Mouse (Mus musculus): ENCODE data around the gene Hdac8. TPM values are rescaled to one million over a fixed set of nuclear protein-coding genes. Genes with fewer than 3 reads are reported as not detected.
A peak's percentile ranks its signal among the peaks of the same experiment; 100 is the strongest.

Gene Hdac8
- total RNA-seq (2014; rRNA removed): 12.7 and 13.5 TPM in 2 replicates
- polyA plus RNA-seq (2015; fragmentation: Nextera tagmentation; extraction: Ambion mirVana): 7.9 and 8.4 TPM in 2 replicates

DNA sequence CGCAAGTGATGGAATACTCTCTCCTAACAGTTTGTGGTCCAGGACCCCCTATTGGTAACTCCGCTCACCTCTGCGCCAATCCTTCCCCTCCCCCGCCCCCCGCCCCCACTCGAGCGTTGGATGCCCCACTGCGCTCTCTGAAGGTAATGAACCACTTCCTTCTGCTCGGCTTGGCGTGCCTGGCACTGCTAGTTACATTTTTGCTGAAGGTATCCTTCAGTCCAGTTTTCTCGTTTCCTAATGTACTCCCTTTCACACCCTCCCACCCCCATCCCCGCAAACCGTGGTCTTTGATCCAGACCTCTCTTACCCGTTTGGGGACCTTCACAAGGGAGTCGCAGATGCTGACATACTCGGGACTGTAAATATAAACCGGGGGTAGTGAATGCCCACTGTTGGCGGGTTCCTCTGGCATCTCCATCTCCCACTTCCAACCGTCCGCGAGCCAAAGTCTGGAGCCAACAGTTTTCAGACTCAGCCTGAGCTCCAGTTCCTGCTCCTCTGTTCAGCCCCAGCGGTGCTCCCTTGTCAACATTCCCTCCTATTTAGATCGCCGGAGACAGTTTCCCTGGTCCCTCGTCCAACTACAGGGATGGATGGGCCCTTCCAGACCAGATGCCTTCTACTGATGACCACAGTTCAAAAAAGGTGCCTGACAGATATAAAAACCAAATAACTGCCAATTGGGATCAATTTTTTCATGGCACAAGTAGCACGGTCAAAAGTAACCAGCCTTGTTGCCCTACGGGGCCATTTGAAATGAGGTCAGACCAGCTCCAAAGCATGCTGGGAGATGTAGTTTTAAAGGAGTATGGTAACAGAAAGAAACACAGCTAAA is at the start of gene Hdac8:
Hdac8 (minus strand) TSS at position 716 of the 838 bp plus-strand sequence.
- Histone ChIP-seq H3K36me3 (ENCODE audit: insufficient read depth) (no peaks in the 10 kb centered on the region), H3K4me1 (ENCODE audit: insufficient read depth) (no peaks in the 10 kb centered on the region), H3K27ac (ENCODE audit: low read depth, low read length) (0 out of 2 replicates have a peak within 1 kb of the TSS, but pooled peaks have one; percentile 10), H3K9me3 (ENCODE audit: low read length) (no peaks in the 10 kb centered on the region), H3K4me3 (ENCODE audit: low read depth, low read length) (peak within 1 kb of the TSS; percentile 51), H3K27me3 (ENCODE audit: insufficient read depth, low read length) (no peaks in the 10 kb centered on the region; the same call in 1 of the 2 replicates), H3K9ac (peak within 1 kb of the TSS; percentile 50), H3K4me2 (ENCODE audit: low read depth) (peak within 1 kb of the TSS; percentile 53)
- peak; percentile 94 for ATAC-seq
- peak; percentile 66 for DNase-seq
- 28% methylated on average over 26 of the region's 27 CpGs for WGBS
- no peak for TF ChIP-seq CTCF (IDR thresholded peaks at IDR 0.05; ENCODE audit: low read depth)

GRCm38 (mm10) chrX:102509205-102509604 is 4.0 kb upstream of the Hdac8 start:
- DNase-seq (no peak), ATAC-seq (no peak)
- no peak overlapping the region for H3K4me2 ChIP-seq (ENCODE audit: low read depth)
- H3K9ac ChIP-seq: no peak overlapping the region
- no peak overlapping the region for H3K4me3 ChIP-seq (ENCODE audit: low read depth, low read length)
- H3K36me3 ChIP-seq (ENCODE audit: insufficient read depth): no peaks in the 10 kb centered on the region
- no peak for TF ChIP-seq CTCF (IDR thresholded peaks at IDR 0.05; ENCODE audit: low read depth)
- no peaks in the 10 kb centered on the region for H3K9me3 ChIP-seq (ENCODE audit: low read length)
- no peaks in the 10 kb centered on the region; the same call in 1 of the 2 replicates for H3K27me3 ChIP-seq (ENCODE audit: insufficient read depth, low read length)
- H3K27ac ChIP-seq (ENCODE audit: low read depth, low read length): no peak overlapping the region
- no peaks in the 10 kb centered on the region for H3K4me1 ChIP-seq (ENCODE audit: insufficient read depth)
- WGBS: 75% methylated on average over 4 of the region's 4 CpGs

DNA sequence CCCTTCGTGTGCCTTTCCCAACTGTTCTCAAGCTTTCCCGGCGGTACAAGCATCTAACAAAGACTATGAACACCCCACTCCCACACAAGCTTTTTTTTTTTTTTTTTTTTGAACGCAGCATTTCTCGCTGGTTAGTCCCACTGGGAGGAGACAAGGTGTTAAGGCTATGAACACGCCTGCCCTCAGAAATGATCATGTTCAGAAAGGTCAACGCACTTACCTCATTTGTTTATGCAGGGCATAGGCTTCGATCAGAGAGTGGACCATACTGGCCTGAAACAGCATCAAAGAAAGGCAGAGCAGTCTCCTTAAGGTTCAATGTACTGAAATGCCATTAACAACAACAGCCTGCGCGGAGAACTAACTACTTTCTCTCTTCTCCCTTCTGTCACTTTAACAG is 980 bp downstream of the Hdac8 start:
- TF ChIP-seq CTCF (IDR thresholded peaks at IDR 0.05; ENCODE audit: low read depth): no peak
- Histone ChIP-seq H3K4me2 (ENCODE audit: low read depth) (peak overlapping the region; percentile 53), H3K4me1 (ENCODE audit: insufficient read depth) (no peaks in the 10 kb centered on the region), H3K9me3 (ENCODE audit: low read length) (no peaks in the 10 kb centered on the region), H3K36me3 (ENCODE audit: insufficient read depth) (no peaks in the 10 kb centered on the region), H3K27me3 (ENCODE audit: insufficient read depth, low read length) (no peaks in the 10 kb centered on the region; the same call in 1 of the 2 replicates), H3K4me3 (ENCODE audit: low read depth, low read length) (peak overlapping the region; percentile 51), H3K27ac (ENCODE audit: low read depth, low read length) (no peak overlapping the region), H3K9ac (peak overlapping the region; percentile 50; the same call in 1 of the 2 replicates)
- ATAC-seq: no peak
- WGBS: 28% methylated on average over 10 of the region's 10 CpGs
- no peak for DNase-seq

DNA sequence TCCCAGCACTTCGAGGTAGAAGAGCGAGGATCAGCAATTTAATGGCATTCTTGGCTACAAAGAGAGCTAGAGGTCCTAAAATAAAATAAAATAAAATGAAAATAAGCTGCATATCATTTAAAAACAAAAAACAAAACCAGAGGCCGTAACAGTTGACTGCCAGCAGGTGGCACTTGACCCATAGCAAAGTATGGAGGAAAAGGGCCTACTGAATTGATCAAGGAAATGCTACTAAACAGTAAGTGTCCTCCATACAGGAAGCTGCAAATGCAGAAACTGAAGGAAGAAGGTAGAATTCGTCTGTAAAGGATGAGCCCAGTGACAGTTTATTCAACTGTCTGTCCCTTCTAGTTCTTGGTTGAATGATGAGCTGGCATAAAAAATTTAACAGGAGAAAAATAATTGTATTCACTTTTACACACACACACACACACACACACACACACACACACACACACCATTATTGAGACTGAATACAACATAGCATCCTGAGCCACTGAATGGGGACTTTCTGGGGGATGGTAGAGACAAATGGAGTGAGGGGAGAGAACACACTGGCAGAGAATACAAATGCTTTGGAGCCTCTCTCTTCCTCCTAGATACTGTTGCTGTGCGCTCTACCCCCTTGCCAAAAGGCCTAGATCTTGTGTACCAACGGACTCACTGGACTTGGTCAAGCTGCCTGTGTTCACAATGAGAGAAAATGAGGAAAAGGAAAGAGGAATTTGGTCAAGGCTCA is 11.0 kb downstream of the Hdac8 start:
- WGBS: 64% methylated on average over 6 of the region's 6 CpGs
- ATAC-seq: peak; percentile 78
- peak; percentile 62 for TF ChIP-seq CTCF (IDR thresholded peaks at IDR 0.05; ENCODE audit: low read depth)
- no peak overlapping the region for H3K4me2 ChIP-seq (ENCODE audit: low read depth)
- no peaks in the 10 kb centered on the region for H3K4me1 ChIP-seq (ENCODE audit: insufficient read depth)
- H3K27me3 ChIP-seq (ENCODE audit: insufficient read depth, low read length): no peaks in the 10 kb centered on the region
- H3K4me3 ChIP-seq (ENCODE audit: low read depth, low read length): no peak overlapping the region
- peak; percentile 33 for DNase-seq
- no peak overlapping the region for H3K9ac ChIP-seq
- no peaks in the 10 kb centered on the region for H3K36me3 ChIP-seq (ENCODE audit: insufficient read depth)
- H3K27ac ChIP-seq (ENCODE audit: low read depth, low read length): no peak overlapping the region
- H3K9me3 ChIP-seq (ENCODE audit: low read length): no peaks in the 10 kb centered on the region

- no peak for DNase-seq
- Histone ChIP-seq H3K9ac (no peak overlapping the region), H3K27ac (ENCODE audit: low read depth, low read length) (no peak overlapping the region), H3K9me3 (ENCODE audit: low read length) (no peaks in the 10 kb centered on the region), H3K36me3 (ENCODE audit: insufficient read depth) (no peaks in the 10 kb centered on the region), H3K4me3 (ENCODE audit: low read depth, low read length) (no peak overlapping the region), H3K4me2 (ENCODE audit: low read depth) (no peak overlapping the region), H3K4me1 (ENCODE audit: insufficient read depth) (no peaks in the 10 kb centered on the region), H3K27me3 (ENCODE audit: insufficient read depth, low read length) (no peaks in the 10 kb centered on the region)
- WGBS: 79% methylated on average over 7 of the region's 7 CpGs
- ATAC-seq: no peak
- TF ChIP-seq CTCF (IDR thresholded peaks at IDR 0.05; ENCODE audit: low read depth): no peak
Measured at GRCm38 (mm10) chrX:102485575-102485974, 19.6 kb downstream of the Hdac8 start.

GRCm38 (mm10) chrX:102479665-102480064 is 25.5 kb downstream of the Hdac8 start:
- no peak overlapping the region for H3K27ac ChIP-seq (ENCODE audit: low read depth, low read length)
- 73% methylated on average over 4 of the region's 4 CpGs for WGBS
- H3K27me3 ChIP-seq (ENCODE audit: insufficient read depth, low read length): no peaks in the 10 kb centered on the region
- no peak overlapping the region for H3K9ac ChIP-seq
- ATAC-seq (no peak), DNase-seq (no peak)
- H3K4me3 ChIP-seq (ENCODE audit: low read depth, low read length): no peak overlapping the region
- H3K4me2 ChIP-seq (ENCODE audit: low read depth): no peak overlapping the region
- no peaks in the 10 kb centered on the region for H3K4me1 ChIP-seq (ENCODE audit: insufficient read depth)
- TF ChIP-seq CTCF (IDR thresholded peaks at IDR 0.05; ENCODE audit: low read depth): no peak
- no peaks in the 10 kb centered on the region for H3K36me3 ChIP-seq (ENCODE audit: insufficient read depth)
- H3K9me3 ChIP-seq (ENCODE audit: low read length): no peaks in the 10 kb centered on the region

GRCm38 (mm10) chrX:102478965-102479364 is 26.2 kb downstream of the Hdac8 start:
- peak; percentile 75 for DNase-seq
- no peak for ATAC-seq
- Histone ChIP-seq H3K27ac (ENCODE audit: low read depth, low read length) (no peak overlapping the region), H3K9me3 (ENCODE audit: low read length) (no peaks in the 10 kb centered on the region), H3K27me3 (ENCODE audit: insufficient read depth, low read length) (no peaks in the 10 kb centered on the region), H3K9ac (no peak overlapping the region), H3K4me3 (ENCODE audit: low read depth, low read length) (no peak overlapping the region), H3K4me2 (ENCODE audit: low read depth) (no peak overlapping the region), H3K36me3 (ENCODE audit: insufficient read depth) (no peaks in the 10 kb centered on the region), H3K4me1 (ENCODE audit: insufficient read depth) (no peaks in the 10 kb centered on the region)
- WGBS: 31% methylated on average over 4 of the region's 4 CpGs
- TF ChIP-seq CTCF (IDR thresholded peaks at IDR 0.05; ENCODE audit: low read depth): peak; percentile 76

Measured in forebrain, postnatal 0 days (tissue).